Mouse (Mus musculus) neural tube, embryonic 12.5 days (tissue): ENCODE results near the gene Recql. TPM values are rescaled to one million over a fixed set of nuclear protein-coding genes. Genes with fewer than 3 reads are reported as not detected.

Source experiments
- ATAC-seq: fragments of 200-750 bp; cut with Nextera tagmentation; 2 replicates; pipeline ENCODE4 v1.8.0; 2017; ENCODE audit warnings: low read depth, mild to moderate bottlenecking, moderate TSS enrichment, moderate library complexity; ENCODE audit not compliant: low FRiP score
- H3K27ac ChIP-seq: fragments of 300-500 bp; sonication (generic); 2 replicates; pipeline ENCODE4 v1.5.1; 2016
- H3K27me3 ChIP-seq: fragments of 300-500 bp; sonication (generic); replicated peaks from 2 replicates; pipeline ENCODE4 v1.6.1; 2016; ENCODE audit warnings: mild to moderate bottlenecking
- H3K36me3 ChIP-seq: fragments of 300-500 bp; sonication (generic); 2 replicates; pipeline ENCODE4 v1.6.1; 2016; ENCODE audit warnings: mild to moderate bottlenecking
- H3K4me1 ChIP-seq: fragments of 300-500 bp; sonication (generic); 2 replicates; pipeline ENCODE4 v1.6.1; 2016
- H3K4me2 ChIP-seq: fragments of 300-500 bp; sonication (generic); replicated peaks from 2 replicates; pipeline ENCODE4 v1.6.1; 2016; ENCODE audit warnings: mild to moderate bottlenecking
- H3K4me3 ChIP-seq: fragments of 300-500 bp; sonication (generic); 2 replicates; pipeline ENCODE4 v1.5.1; 2016
- H3K9ac ChIP-seq: fragments of 300-500 bp; sonication (generic); 2 replicates; pipeline ENCODE4 v1.6.1; 2016; ENCODE audit warnings: mild to moderate bottlenecking
- H3K9me3 ChIP-seq: fragments of 300-500 bp; sonication (generic); 2 replicates; pipeline ENCODE4 v1.6.1; 2016; ENCODE audit warnings: mild to moderate bottlenecking
- WGBS: fragments of 180-500 bp; shearing (Covaris S2); methylation state at CpG from one replicate; pipeline ENCODE4 v1.1.7; 2016; 5-methylcytosine and 5-hydroxymethylcytosine counted together
- polyA plus RNA-seq: library from polyadenylated mRNA; unstranded; fragments of >200 nt; fragmentation: Nextera tagmentation; extraction: Ambion mirVana; gene quantifications from 2 replicates; pipeline ENCODE4 v1.2.1, GENCODE M21; 2016

The Recql gene
- polyA plus RNA-seq, 1 experiment from 2014 or later = 34.8 TPM

GRCm38 (mm10) chr6:142317106-142317505 lies 69.8 kb downstream of the Recql start:
- ATAC-seq = no peak
- Histone ChIP-seq H3K9ac (no peak overlapping the region), H3K27ac (no peak overlapping the region), H3K4me1 (no peaks in the 10 kb centered on the region), H3K9me3 (no peaks in the 10 kb centered on the region), H3K36me3 (no peaks in the 10 kb centered on the region), H3K4me2 (no peak overlapping the region), H3K4me3 (no peak overlapping the region), H3K27me3 (no peaks in the 10 kb centered on the region)

- Histone ChIP-seq H3K36me3 (no peaks in the 10 kb centered on the region), H3K4me2 (no peak overlapping the region), H3K4me1 (no peaks in the 10 kb centered on the region), H3K9me3 (peaks cover 4% of the 10 kb centered on the region), H3K27ac (no peak overlapping the region), H3K4me3 (no peak overlapping the region), H3K27me3 (no peaks in the 10 kb centered on the region), H3K9ac (no peak overlapping the region)
- no peak for ATAC-seq
- WGBS = 83% methylated on average over 5 of the region's 5 CpGs
Measured at GRCm38 (mm10) chr6:142314285-142314684, 72.6 kb downstream of the Recql start.

- Histone ChIP-seq H3K9ac (no peak overlapping the region), H3K4me2 (no peak overlapping the region), H3K4me1 (no peaks in the 10 kb centered on the region), H3K27ac (no peak overlapping the region), H3K36me3 (no peaks in the 10 kb centered on the region), H3K27me3 (no peaks in the 10 kb centered on the region), H3K9me3 (peaks cover 4% of the 10 kb centered on the region), H3K4me3 (no peak overlapping the region)
- ATAC-seq = no peak
Measured at GRCm38 (mm10) chr6:142305076-142305475, 81.8 kb downstream of the Recql start.

Other genes with a start within 250 kb of the Recql start
- gene Slco1a6, start 178.6 kb downstream of the Recql start, polyA plus RNA-seq = not detected in 2 replicates
- gene Iapp, start 88.7 kb downstream of the Recql start, polyA plus RNA-seq = not detected in 2 replicates
- gene Slco1a5, start 64.1 kb downstream of the Recql start, polyA plus RNA-seq = 0.20 and 0.22 TPM in 2 replicates
- gene Pyroxd1, start 41.4 kb downstream of the Recql start, polyA plus RNA-seq = 23.5 and 24.4 TPM in 2 replicates
- gene Golt1b, start 134 bp upstream of the Recql start, polyA plus RNA-seq = 89.3 and 92.0 TPM in 2 replicates
- gene Spx, start 26.4 kb upstream of the Recql start, polyA plus RNA-seq = 0.84 and 1.2 TPM in 2 replicates
- 0.06 TPM in 1 of 2 replicates, not detected in the other for gene Gys2, start 86.0 kb upstream of the Recql start, polyA plus RNA-seq
- 495 and 509 TPM in 2 replicates for gene Ldhb, start 120.9 kb upstream of the Recql start, polyA plus RNA-seq
- 6.6 and 8.4 TPM in 2 replicates for gene Kcnj8, start 184.5 kb upstream of the Recql start, polyA plus RNA-seq